Mouse (Mus musculus): Measurements from ENCODE around the gene Rpl27. TPM values are rescaled to one million over a fixed set of nuclear protein-coding genes. Genes with fewer than 3 reads are reported as not detected.
A peak's percentile ranks its signal among the peaks of the same experiment; 100 is the strongest.
"Not testable (repeated sequence)": the region's sequence is repeated elsewhere in the genome, so short reads cannot be mapped to it uniquely, and the experiment has no call there.

The Rpl27 gene
- polyA plus RNA-seq, 1 experiment from 2014 or later = 371 TPM

DNA sequence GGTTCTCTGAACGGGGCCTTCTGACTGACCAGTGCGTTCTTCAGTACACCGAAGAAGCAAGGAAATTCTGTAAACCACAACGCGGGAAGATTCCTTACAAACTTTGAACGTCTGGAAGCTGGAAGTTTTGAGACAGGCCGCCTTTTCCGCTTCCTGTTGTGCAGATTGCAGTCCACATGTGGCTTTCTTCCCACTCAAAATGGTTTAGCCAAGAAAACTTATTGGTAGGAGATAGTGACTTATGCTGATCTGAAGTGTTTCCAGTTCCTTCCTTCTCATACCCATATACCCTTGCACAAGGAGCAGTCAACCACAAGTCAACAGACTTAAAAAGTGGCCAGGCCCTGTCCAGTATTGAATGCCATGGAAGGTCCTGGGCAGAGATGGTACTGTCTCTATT, 15.9 kb upstream of the Rpl27 start:
- WGBS = 51% methylated on average over 8 of the region's 8 CpGs
- no peak for DNase-seq (ENCODE audit: low spot score)

DNA sequence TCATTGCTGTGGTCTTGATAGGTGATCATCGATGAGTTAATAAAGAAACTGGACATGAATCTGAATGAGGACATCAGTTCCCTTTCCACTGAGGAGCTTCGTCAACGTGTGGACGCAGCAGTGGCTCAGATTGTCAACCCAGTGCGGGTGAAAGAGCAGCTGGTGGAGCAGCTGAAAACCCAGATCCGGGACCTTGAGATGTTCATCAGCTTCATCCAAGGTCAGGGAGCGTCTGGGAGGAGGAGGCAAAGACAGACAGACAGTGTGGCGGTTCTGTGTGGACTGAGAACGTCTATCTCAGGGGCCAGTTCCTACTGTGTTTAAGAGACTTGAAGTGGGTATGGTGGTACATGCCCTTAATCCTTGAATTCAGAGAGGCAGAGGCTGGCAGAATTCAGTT, 10.8 kb upstream of the Rpl27 start:
- no peak overlapping the region for H3K27ac ChIP-seq (replicated peaks)
- no peak for TF ChIP-seq EP300 (optimal IDR thresholded peaks at IDR 0.05)
- no peak for TF ChIP-seq CTCF (IDR thresholded peaks at IDR 0.05; ENCODE audit: low read depth)
- H3K36me3 ChIP-seq (ENCODE audit: control insufficient read depth, insufficient read depth, low read length) = peaks cover 13% of the 10 kb centered on the region
- H3K4me2 ChIP-seq (replicated peaks; ENCODE audit: low read depth) = no peak overlapping the region
- H3K4me1 ChIP-seq (replicated peaks; ENCODE audit: control insufficient read depth, insufficient read depth) = no peaks in the 10 kb centered on the region
- DNase-seq (ENCODE audit: low spot score) = no peak
- H3K9ac ChIP-seq (ENCODE audit: low read length) = no peak overlapping the region
- no peaks in the 10 kb centered on the region for H3K27me3 ChIP-seq (ENCODE audit: control insufficient read depth, insufficient read depth, low read length)
- H3K4me3 ChIP-seq (ENCODE audit: low read depth, low read length) = no peak overlapping the region
- H3K9me3 ChIP-seq (ENCODE audit: control insufficient read depth, low read length) = no peaks in the 10 kb centered on the region
- WGBS = 90% methylated on average over 9 of the region's 9 CpGs
- no peak for ATAC-seq (ENCODE audit: low FRiP score, low TSS enrichment)

More for the DNA sequence above, 15.9 kb upstream of the Rpl27 start:
- peak overlapping the region; percentile 94 for H3K4me3 ChIP-seq (ENCODE audit: low read depth, low read length)
- no peak for TF ChIP-seq CTCF (IDR thresholded peaks at IDR 0.05; ENCODE audit: low read depth)
- TF ChIP-seq EP300 (optimal IDR thresholded peaks at IDR 0.05) = no peak
- H3K36me3 ChIP-seq (ENCODE audit: control insufficient read depth, insufficient read depth, low read length) = peaks cover 2% of the 10 kb centered on the region; the same call in 1 of the 2 replicates
- H3K9me3 ChIP-seq (ENCODE audit: control insufficient read depth, low read length) = no peaks in the 10 kb centered on the region
- H3K4me1 ChIP-seq (replicated peaks; ENCODE audit: control insufficient read depth, insufficient read depth) = peaks cover 4% of the 10 kb centered on the region; the same call in 1 of the 2 replicates
- peak overlapping the region; percentile 92 for H3K4me2 ChIP-seq (replicated peaks; ENCODE audit: low read depth)
- no peaks in the 10 kb centered on the region for H3K27me3 ChIP-seq (ENCODE audit: control insufficient read depth, insufficient read depth, low read length)
- no peak overlapping the region for H3K27ac ChIP-seq (replicated peaks)
- no peak for ATAC-seq (ENCODE audit: low FRiP score, low TSS enrichment)
- H3K9ac ChIP-seq (ENCODE audit: low read length) = peak overlapping the region; percentile 90

DNA sequence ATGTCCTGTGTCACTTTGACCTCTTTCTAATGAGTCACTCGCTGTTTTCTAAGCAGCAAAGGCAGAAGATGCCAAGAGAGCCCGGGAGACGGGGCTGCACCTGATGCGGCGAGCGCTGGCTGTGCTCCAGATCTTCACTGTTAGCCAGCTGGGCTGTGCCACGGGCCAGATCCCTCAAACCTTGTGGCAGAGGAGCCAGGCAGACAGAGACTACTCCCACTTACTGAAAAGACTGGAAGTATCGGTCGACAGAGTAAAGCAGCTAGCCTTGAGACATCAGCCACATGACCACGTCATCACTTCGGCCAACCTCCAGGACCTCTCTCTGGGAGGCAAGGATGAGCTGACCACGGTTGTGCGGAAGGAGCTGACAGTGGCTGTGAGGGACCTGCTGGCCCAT, 8.7 kb upstream of the Rpl27 start:
- 86% methylated on average over 13 of the region's 13 CpGs for WGBS
- Histone ChIP-seq H3K4me3 (ENCODE audit: low read depth, low read length) (no peak overlapping the region), H3K9ac (ENCODE audit: low read length) (no peak overlapping the region), H3K36me3 (ENCODE audit: control insufficient read depth, insufficient read depth, low read length) (peaks cover 13% of the 10 kb centered on the region), H3K27ac (replicated peaks) (no peak overlapping the region), H3K27me3 (ENCODE audit: control insufficient read depth, insufficient read depth, low read length) (no peaks in the 10 kb centered on the region), H3K4me1 (replicated peaks; ENCODE audit: control insufficient read depth, insufficient read depth) (no peaks in the 10 kb centered on the region), H3K4me2 (replicated peaks; ENCODE audit: low read depth) (no peak overlapping the region), H3K9me3 (ENCODE audit: control insufficient read depth, low read length) (no peaks in the 10 kb centered on the region)
- no peak for DNase-seq (ENCODE audit: low spot score)
- TF ChIP-seq CTCF (IDR thresholded peaks at IDR 0.05; ENCODE audit: low read depth) (no peak), EP300 (optimal IDR thresholded peaks at IDR 0.05) (no peak)
- no peak for ATAC-seq (ENCODE audit: low FRiP score, low TSS enrichment)

DNA sequence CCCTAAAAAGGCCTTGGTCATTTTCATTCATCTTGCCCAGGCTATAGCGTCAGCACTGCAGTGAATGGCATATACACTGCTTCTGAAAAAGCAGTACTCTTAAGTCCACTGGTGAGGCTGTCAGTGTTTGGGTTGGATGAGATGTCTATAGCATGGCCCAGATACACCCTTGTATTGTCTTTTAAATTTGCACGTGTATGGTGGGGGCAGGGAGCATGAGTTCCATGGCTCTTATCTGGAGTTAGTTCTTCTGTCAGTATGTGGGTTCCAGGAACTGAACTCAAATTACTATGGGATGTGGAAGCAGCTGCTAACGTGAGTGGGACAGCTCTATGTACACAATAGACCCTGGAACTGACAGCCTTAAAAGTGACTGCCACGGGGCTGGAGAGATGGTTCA, 6.3 kb upstream of the Rpl27 start:
- H3K27me3 ChIP-seq (ENCODE audit: control insufficient read depth, insufficient read depth, low read length) = no peaks in the 10 kb centered on the region
- no peak overlapping the region for H3K27ac ChIP-seq (replicated peaks)
- no peak overlapping the region for H3K4me2 ChIP-seq (replicated peaks; ENCODE audit: low read depth)
- no peaks in the 10 kb centered on the region for H3K9me3 ChIP-seq (ENCODE audit: control insufficient read depth, low read length)
- H3K36me3 ChIP-seq (ENCODE audit: control insufficient read depth, insufficient read depth, low read length) = peaks cover 13% of the 10 kb centered on the region
- WGBS = 60% methylated on average over 4 of the region's 4 CpGs
- no peaks in the 10 kb centered on the region for H3K4me1 ChIP-seq (replicated peaks; ENCODE audit: control insufficient read depth, insufficient read depth)
- ATAC-seq (ENCODE audit: low FRiP score, low TSS enrichment) (no peak), DNase-seq (ENCODE audit: low spot score) (no peak)
- no peak overlapping the region for H3K4me3 ChIP-seq (ENCODE audit: low read depth, low read length)
- TF ChIP-seq CTCF (IDR thresholded peaks at IDR 0.05; ENCODE audit: low read depth) = no peak
- no peak for TF ChIP-seq EP300 (optimal IDR thresholded peaks at IDR 0.05)
- H3K9ac ChIP-seq (ENCODE audit: low read length) = no peak overlapping the region

DNA sequence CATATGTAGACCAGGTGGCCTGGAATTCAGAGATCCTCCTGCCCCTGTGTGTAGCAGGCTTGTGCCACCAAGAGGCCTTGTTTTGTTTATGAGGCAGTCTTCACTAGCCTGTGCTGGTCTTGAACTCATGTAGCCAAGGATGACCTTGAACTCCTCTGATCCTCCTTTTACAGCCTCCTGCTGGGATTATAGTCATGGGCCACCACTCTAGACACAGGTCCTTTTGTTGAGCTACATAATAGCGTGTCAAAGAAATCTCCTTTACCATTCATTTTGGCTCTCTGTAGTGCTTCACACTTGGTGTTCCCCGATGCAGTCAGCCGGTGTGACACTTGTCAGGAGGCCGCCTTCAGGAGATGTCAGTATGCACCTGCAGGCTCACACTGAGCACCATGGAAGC, 5.2 kb upstream of the Rpl27 start:
- H3K27me3 ChIP-seq (ENCODE audit: control insufficient read depth, insufficient read depth, low read length) = no peaks in the 10 kb centered on the region
- no peak overlapping the region for H3K9ac ChIP-seq (ENCODE audit: low read length)
- H3K4me2 ChIP-seq (replicated peaks; ENCODE audit: low read depth) = no peak overlapping the region
- ATAC-seq (ENCODE audit: low FRiP score, low TSS enrichment) (no peak), DNase-seq (ENCODE audit: low spot score) (no peak)
- H3K4me3 ChIP-seq (ENCODE audit: low read depth, low read length) = no peak overlapping the region
- H3K27ac ChIP-seq (replicated peaks) = no peak overlapping the region
- 87% methylated on average over 4 of the region's 4 CpGs for WGBS
- TF ChIP-seq EP300 (optimal IDR thresholded peaks at IDR 0.05) (no peak), CTCF (IDR thresholded peaks at IDR 0.05; ENCODE audit: low read depth) (no peak)
- no peaks in the 10 kb centered on the region for H3K4me1 ChIP-seq (replicated peaks; ENCODE audit: control insufficient read depth, insufficient read depth)
- no peaks in the 10 kb centered on the region for H3K9me3 ChIP-seq (ENCODE audit: control insufficient read depth, low read length)
- peaks cover 10% of the 10 kb centered on the region for H3K36me3 ChIP-seq (ENCODE audit: control insufficient read depth, insufficient read depth, low read length)

DNA sequence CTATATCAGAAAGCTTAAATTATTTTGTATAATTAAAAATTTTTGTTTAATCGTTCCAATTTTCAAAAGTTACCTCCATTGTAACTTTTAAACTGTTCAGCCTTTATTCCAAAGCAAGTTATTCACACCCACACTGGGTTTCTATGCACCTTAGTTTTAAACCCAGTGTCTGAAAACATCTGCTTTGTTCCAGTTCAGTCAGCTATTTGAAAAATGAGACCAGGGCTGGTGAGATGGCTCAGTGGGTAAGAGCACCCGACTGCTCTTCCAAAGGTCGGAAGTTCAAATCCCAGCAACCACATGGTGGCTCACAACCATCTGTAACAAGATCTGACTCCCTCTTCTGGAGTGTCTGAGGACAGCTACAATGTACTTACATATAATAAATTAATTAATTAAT, 4.1 kb upstream of the Rpl27 start:
- WGBS = 48% methylated on average over 3 of the region's 3 CpGs
- DNase-seq (ENCODE audit: low spot score); H3K27ac ChIP-seq (replicated peaks); ATAC-seq (ENCODE audit: low FRiP score, low TSS enrichment); H3K9ac ChIP-seq (ENCODE audit: low read length); H3K4me2 ChIP-seq (replicated peaks; ENCODE audit: low read depth); H3K27me3 ChIP-seq (ENCODE audit: control insufficient read depth, insufficient read depth, low read length); H3K4me1 ChIP-seq (replicated peaks; ENCODE audit: control insufficient read depth, insufficient read depth); H3K4me3 ChIP-seq (ENCODE audit: low read depth, low read length); H3K36me3 ChIP-seq (ENCODE audit: control insufficient read depth, insufficient read depth, low read length); H3K9me3 ChIP-seq (ENCODE audit: control insufficient read depth, low read length): not testable (repeated sequence)

DNA sequence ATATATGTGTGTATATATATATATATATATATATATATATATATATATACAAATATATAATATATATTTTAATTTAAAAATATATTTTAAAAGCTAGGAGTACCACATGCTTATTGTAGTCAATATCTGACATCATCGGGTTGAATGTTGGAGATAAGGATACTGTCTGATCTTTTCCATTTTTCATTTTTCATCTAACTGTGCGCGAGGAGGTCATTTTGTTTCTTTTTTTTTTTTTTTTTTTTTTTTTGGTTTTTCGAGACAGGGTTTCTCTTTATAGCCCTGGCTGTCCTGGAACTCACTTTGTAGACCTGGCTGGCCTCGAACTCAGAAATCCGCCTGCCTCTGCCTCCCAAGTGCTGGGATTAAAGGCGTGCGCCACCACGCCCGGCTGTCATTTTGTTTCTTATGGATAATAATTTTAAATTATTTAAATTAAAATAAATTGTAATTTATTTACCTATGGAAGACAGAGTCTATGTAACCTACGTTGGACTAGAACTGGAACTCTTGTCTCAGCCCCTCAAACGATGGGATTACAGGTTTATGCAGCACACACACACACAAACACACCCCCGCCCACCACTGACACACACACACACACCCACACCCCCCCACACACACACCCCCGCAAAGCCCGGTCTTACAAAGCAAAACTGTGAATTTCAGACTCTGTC, 510 bp upstream of the Rpl27 start:
- H3K4me1 ChIP-seq (replicated peaks; ENCODE audit: control insufficient read depth, insufficient read depth); H3K27ac ChIP-seq (replicated peaks); H3K9ac ChIP-seq (ENCODE audit: low read length); H3K27me3 ChIP-seq (ENCODE audit: control insufficient read depth, insufficient read depth, low read length); H3K9me3 ChIP-seq (ENCODE audit: control insufficient read depth, low read length); DNase-seq (ENCODE audit: low spot score); ATAC-seq (ENCODE audit: low FRiP score, low TSS enrichment): not testable (repeated sequence)
- whole genome bisulfite sequencing = 34% methylated on average over 13 of the region's 15 CpGs
- Histone ChIP-seq H3K4me3 (ENCODE audit: low read depth, low read length) (peak overlapping the region; percentile 21), H3K4me2 (replicated peaks; ENCODE audit: low read depth) (peak overlapping the region; percentile 44; the same call in 1 of the 2 replicates), H3K36me3 (ENCODE audit: control insufficient read depth, insufficient read depth, low read length) (peaks cover 13% of the 10 kb centered on the region)
